Mouse (Mus musculus) intestine, embryonic 16.5 days (tissue): Measurements from ENCODE around the gene Arhgap18. TPM values are rescaled to one million over a fixed set of nuclear protein-coding genes. Genes with fewer than 3 reads are reported as not detected.
A peak's percentile ranks its signal among the peaks of the same experiment; 100 is the strongest.
"Not testable (repeated sequence)": the region's sequence is repeated elsewhere in the genome, so short reads cannot be mapped to it uniquely, and the experiment has no call there.

Experiments used
- ATAC-seq: fragments of 200-750 bp; cut with Nextera tagmentation; 2 replicates; pipeline ENCODE4 v1.8.0; 2017; ENCODE audit warnings: moderate TSS enrichment, moderate library complexity
- H3K27ac ChIP-seq: fragments of 300-500 bp; sonication (generic); 2 replicates; pipeline ENCODE4 v1.5.1; 2014; ENCODE audit warnings: mild to moderate bottlenecking, low read length
- H3K27me3 ChIP-seq: fragments of 300-500 bp; sonication (generic); replicated peaks from 2 replicates; pipeline ENCODE4 v1.6.1; 2014; ENCODE audit warnings: low read length, control low read depth, mixed read lengths; ENCODE audit not compliant: control insufficient read depth, insufficient read depth
- H3K36me3 ChIP-seq: fragments of 300-500 bp; sonication (generic); 2 replicates; pipeline ENCODE4 v1.6.1; 2014; ENCODE audit warnings: low read length, control low read depth; ENCODE audit not compliant: control insufficient read depth, insufficient read depth
- H3K4me1 ChIP-seq: fragments of 300-500 bp; sonication (generic); 2 replicates; pipeline ENCODE4 v1.6.1; 2014; ENCODE audit warnings: low read length, control low read depth, mixed read lengths; ENCODE audit not compliant: control insufficient read depth, insufficient read depth
- H3K4me2 ChIP-seq: fragments of 300-500 bp; sonication (generic); 2 replicates; pipeline ENCODE4 v1.6.1; 2014; ENCODE audit warnings: low read depth, low read length, control low read depth
- H3K4me3 ChIP-seq: fragments of 300-500 bp; sonication (generic); 2 replicates; pipeline ENCODE4 v1.5.1; 2014; ENCODE audit warnings: mild to moderate bottlenecking, low read length
- H3K9ac ChIP-seq: fragments of 300-500 bp; sonication (generic); 2 replicates; pipeline ENCODE4 v1.6.1; 2014; ENCODE audit warnings: low read depth, low read length
- H3K9me3 ChIP-seq: fragments of 300-500 bp; sonication (generic); 2 replicates; pipeline ENCODE4 v1.6.1; 2016; ENCODE audit warnings: low read length, control low read depth; ENCODE audit not compliant: control insufficient read depth
- WGBS: fragments of 180-500 bp; shearing (Covaris S2); extraction: QIAGEN DNeasy Blood & Tissue Kit; methylation state at CpG from one replicate; pipeline ENCODE4 v1.1.7; 2014; 5-methylcytosine and 5-hydroxymethylcytosine counted together
- polyA plus RNA-seq: library from polyadenylated mRNA; unstranded; fragments of >200 nt; fragmentation: Nextera tagmentation; extraction: Ambion mirVana; gene quantifications from 2 replicates; pipeline ENCODE4 v1.2.1, GENCODE M21; 2015

The Arhgap18 gene
- polyA plus RNA-seq, 1 experiment from 2014 or later = 48.9 TPM

DNA sequence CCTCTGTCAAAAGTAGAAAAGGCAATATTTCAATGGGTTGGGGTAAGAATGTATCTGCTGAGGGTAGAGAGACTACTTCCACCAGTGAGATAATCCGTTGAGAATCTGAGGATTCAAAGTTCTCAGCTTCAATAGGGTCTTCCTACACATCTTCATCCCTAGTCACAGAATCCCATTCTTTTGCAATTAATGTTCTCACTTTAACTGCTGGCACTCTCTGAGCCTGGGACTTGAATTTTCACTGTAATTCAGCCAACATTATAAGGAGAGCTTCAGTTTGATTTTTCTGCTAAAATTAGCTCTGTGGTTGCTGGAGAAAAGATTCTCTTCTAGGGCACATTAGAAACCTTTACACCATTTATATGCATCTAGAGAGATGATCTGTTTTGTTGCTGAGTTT, 150.6 kb downstream of the Arhgap18 start:
- Histone ChIP-seq H3K36me3 (no peaks in the 10 kb centered on the region), H3K4me1 (no peaks in the 10 kb centered on the region), H3K27ac (no peak overlapping the region), H3K4me3 (no peak overlapping the region), H3K9ac (no peak overlapping the region), H3K27me3 (no peaks in the 10 kb centered on the region), H3K9me3 (no peaks in the 10 kb centered on the region), H3K4me2 (no peak overlapping the region)
- ATAC-seq = no peak
- WGBS = 83% methylated on average over 1 of the region's 1 CpGs

DNA sequence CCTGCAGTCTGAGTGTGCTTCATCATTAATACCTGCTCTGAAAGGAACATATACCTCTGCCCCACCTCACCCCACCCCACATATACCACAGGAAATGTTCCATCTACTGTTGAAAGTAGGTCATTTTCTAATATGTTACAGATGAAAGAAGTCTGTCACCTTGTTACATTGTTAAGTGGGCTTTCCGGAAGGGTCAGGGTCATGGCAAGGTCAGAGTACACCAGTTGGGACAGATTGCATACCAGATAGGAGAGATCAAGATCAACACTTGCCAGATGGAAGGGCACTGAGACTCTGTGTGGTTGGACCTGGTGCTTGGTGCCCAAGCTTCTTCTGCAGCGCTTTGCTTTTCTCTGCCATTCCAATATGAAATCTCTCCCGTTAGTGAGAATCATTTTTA, 158.0 kb downstream of the Arhgap18 start:
- ATAC-seq = no peak
- WGBS = 74% methylated on average over 3 of the region's 3 CpGs

DNA sequence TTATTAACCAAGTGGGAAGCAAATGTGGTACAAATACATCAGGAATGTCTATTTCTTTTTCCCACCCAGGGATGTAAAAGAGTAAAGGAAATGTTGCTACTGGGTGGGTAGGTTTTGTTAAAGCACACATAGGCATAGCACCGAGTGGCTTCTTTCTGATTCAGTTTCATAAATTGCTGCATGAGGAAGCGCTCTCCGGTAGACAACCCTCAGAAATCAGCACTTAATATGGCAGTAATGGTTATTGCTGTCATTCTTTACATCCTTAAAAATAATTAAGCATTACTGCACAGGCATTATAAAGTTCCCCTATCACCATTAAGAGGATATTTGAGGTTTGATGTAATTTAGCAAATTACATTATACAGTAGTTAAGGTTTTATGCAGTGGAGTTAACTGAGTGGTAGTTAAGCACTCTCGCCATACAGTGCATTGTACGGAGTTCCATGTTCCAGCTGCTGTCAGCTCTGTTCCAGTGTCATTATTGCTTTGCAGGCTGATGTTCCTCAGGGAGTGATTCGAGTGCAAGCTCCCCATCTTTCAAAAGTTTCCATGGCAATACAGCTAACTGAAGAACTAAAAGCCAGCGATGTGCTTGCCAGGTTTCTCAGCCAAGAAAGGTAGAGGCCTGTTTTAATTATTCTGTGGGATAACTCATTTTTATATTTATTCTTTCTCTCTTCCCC, 159.0 kb downstream of the Arhgap18 start:
- WGBS = 67% methylated on average over 7 of the region's 7 CpGs
- no peak for ATAC-seq
- Histone ChIP-seq H3K36me3 (no peaks in the 10 kb centered on the region), H3K9ac (no peak overlapping the region), H3K27ac (no peak overlapping the region), H3K27me3 (no peaks in the 10 kb centered on the region), H3K4me1 (no peaks in the 10 kb centered on the region), H3K4me2 (no peak overlapping the region), H3K9me3 (no peaks in the 10 kb centered on the region), H3K4me3 (no peak overlapping the region)

More for the DNA sequence above, 158.0 kb downstream of the Arhgap18 start:
- no peak overlapping the region for H3K9ac ChIP-seq
- H3K9me3 ChIP-seq = no peaks in the 10 kb centered on the region
- no peaks in the 10 kb centered on the region for H3K4me1 ChIP-seq
- no peak overlapping the region for H3K4me3 ChIP-seq
- no peak overlapping the region for H3K27ac ChIP-seq
- no peak overlapping the region for H3K4me2 ChIP-seq
- H3K27me3 ChIP-seq = no peaks in the 10 kb centered on the region
- no peaks in the 10 kb centered on the region for H3K36me3 ChIP-seq

DNA sequence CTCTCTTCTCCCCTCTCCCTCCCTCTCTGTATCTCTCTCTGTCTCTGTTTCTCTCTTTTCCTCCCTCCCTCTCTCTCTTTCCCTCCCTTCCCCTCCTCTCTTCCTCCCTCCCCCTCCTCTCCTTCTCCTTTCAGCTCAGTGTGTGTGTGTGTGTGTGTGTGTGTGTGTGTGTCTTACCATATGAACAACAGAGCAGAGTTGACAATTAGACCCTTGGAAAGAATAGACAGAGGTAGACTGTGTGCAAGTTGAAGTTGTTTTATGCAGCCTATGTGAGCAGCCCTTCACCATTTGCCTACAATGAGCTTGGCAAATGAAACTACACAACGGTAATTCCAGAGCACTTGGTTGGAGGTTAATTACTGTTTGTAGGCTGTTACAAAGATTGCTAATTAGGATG, 159.6 kb downstream of the Arhgap18 start:
- no peaks in the 10 kb centered on the region for H3K27me3 ChIP-seq
- no peak for ATAC-seq
- no peaks in the 10 kb centered on the region for H3K4me1 ChIP-seq
- H3K4me2 ChIP-seq = no peak overlapping the region
- H3K9ac ChIP-seq = no peak overlapping the region
- no peaks in the 10 kb centered on the region for H3K9me3 ChIP-seq
- H3K4me3 ChIP-seq = no peak overlapping the region
- 80% methylated on average over 1 of the region's 1 CpGs for WGBS
- no peaks in the 10 kb centered on the region for H3K36me3 ChIP-seq
- H3K27ac ChIP-seq = no peak overlapping the region

DNA sequence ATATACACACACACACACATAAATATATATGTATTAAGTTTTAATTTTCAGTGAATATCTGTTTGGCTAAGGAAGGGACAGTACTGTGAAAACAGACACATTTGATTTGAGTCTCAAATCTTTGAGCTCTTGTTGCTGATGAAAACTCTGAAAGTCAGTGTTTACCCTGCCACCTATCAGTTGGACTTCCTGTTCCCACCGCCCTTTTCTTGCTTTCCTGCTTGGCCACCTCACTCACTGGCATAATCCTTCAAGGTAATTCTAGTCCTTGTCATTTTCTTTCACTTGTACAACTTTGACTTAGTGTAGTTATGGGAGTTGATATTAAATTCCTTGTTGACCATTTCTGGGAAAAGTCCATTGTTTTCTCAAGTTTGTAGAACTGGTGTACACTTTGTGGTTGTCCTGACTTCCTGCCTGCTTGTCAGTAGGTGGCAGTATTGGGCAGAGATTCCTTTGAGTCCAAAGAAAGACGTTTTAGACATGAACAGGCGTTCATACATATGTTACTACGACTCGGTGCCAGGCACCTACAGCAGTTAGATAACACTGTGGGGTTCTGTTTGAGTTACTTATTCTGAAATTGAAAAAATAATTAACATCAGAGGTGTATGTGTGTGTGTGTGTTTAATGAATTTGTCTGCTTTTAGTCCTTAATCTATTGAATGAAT, 166.2 kb downstream of the Arhgap18 start:
- Histone ChIP-seq H3K27ac (no peak overlapping the region), H3K27me3 (no peaks in the 10 kb centered on the region), H3K4me2 (no peak overlapping the region), H3K9me3 (no peaks in the 10 kb centered on the region), H3K36me3 (no peaks in the 10 kb centered on the region), H3K4me3 (no peak overlapping the region), H3K9ac (no peak overlapping the region), H3K4me1 (no peaks in the 10 kb centered on the region)
- WGBS = 35% methylated on average over 5 of the region's 5 CpGs
- ATAC-seq = peak; percentile 49; the same call in 1 of the 2 replicates

DNA sequence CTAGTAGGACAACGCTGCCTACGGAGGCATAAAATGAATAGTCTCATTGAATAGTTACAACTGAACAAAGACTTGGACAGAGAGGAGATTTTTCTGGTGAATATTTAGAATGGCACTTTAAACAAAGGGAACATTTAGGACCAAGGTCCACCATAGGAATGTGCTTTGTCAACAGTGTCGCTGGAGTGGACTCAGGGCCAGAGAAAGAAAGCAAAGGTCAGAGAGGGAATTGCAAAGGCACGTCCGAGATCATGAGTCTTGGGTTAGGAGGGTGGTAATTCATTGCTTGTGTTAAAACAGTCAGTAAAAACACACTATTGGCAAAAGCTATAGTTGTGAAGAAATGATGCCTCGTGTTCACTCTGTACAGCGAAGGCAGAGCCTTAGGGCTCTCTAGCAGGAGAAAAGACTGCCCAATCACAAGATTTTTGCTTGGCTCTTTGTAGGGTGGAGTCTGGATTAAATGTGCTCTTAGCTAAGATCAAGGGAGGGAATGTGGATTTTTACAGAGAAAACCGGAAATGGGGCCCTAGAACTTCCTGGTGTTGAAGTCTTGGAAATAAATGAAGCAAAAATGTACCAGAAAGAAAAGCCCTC, 167.3 kb downstream of the Arhgap18 start:
- Histone ChIP-seq H3K9me3 (no peaks in the 10 kb centered on the region), H3K27me3 (no peaks in the 10 kb centered on the region), H3K4me2 (no peak overlapping the region), H3K9ac (no peak overlapping the region), H3K27ac (peak overlapping the region; percentile 50; the same call in 1 of the 2 replicates), H3K4me3 (no peak overlapping the region), H3K4me1 (no peaks in the 10 kb centered on the region), H3K36me3 (no peaks in the 10 kb centered on the region)
- ATAC-seq = peak; percentile 86
- 49% methylated on average over 8 of the region's 8 CpGs for WGBS

DNA sequence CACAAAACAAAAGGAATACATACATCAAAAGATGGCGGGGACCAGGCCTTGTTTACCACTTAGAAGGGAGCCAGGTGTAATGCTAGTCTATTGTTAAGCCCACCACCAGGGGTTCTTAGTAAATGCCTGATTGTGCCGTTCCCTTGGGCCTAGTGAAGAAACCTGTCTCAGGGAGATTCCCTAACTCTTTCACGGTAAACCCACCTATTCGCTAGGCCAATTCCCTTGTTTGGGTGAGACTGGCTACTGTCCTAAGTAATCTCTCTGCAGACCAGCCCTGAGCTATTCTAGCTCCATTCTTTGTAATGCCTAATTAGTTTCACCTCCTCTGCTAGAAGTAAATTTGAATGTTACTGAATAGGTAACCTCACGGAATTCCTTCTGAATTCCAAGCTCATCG, 182.8 kb downstream of the Arhgap18 start:
- 91% methylated on average over 6 of the region's 6 CpGs for WGBS
- H3K27me3 ChIP-seq, H3K9me3 ChIP-seq, H3K9ac ChIP-seq, ATAC-seq, H3K4me2 ChIP-seq, H3K4me1 ChIP-seq, H3K27ac ChIP-seq, H3K36me3 ChIP-seq, H3K4me3 ChIP-seq: not testable (repeated sequence)

DNA sequence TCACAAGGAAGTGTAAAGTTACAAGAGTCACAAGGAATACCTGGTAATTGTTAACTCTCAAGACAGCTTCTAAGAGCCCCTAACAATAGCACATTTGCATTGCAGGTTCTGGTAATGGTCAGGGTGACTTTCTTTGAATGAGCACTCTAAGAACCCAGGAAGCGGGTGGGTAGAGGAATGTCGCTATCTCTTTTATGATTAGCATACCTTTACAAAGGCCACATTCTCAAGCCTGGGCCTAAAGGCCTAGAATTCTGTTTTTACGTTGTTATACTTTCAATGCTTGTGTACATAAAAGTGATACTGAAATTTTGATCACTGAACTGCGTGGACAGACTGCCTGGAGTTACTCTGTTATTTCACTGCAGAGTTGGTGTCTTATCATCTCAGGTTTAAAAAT, 185.2 kb downstream of the Arhgap18 start:
- H3K4me2 ChIP-seq, H3K27ac ChIP-seq, H3K36me3 ChIP-seq, H3K27me3 ChIP-seq, H3K9ac ChIP-seq, H3K4me3 ChIP-seq, ATAC-seq, H3K4me1 ChIP-seq, H3K9me3 ChIP-seq: not testable (repeated sequence)
- 76% methylated on average over 4 of the region's 4 CpGs for WGBS

DNA sequence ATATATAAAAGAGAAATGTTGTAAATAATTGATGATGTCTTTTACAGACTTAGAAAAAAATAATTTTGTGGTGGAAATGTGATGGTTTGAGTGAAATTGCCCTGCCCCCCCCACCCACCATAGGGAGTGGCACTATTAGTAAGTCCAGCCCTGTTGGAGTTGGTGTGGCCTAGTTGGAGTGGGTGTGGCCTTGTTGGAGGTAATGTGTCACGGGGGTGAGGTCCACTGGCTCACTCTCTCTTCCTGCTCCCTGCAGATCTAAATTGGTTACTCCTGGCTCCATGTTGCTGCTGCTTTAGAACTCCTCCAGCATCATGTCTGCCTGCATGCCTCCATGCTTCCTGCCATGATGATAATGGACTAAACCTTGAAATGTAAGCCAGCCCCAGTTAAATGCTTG, 186.3 kb downstream of the Arhgap18 start:
- Histone ChIP-seq H3K4me1 (no peaks in the 10 kb centered on the region), H3K36me3 (no peaks in the 10 kb centered on the region), H3K9me3 (no peaks in the 10 kb centered on the region), H3K27me3 (no peaks in the 10 kb centered on the region), H3K9ac (no peak overlapping the region), H3K27ac (no peak overlapping the region), H3K4me3 (no peak overlapping the region), H3K4me2 (no peak overlapping the region)
- 53% methylated on average over 1 of the region's 1 CpGs for WGBS
- ATAC-seq = no peak
